In the genomic region with DNA sequence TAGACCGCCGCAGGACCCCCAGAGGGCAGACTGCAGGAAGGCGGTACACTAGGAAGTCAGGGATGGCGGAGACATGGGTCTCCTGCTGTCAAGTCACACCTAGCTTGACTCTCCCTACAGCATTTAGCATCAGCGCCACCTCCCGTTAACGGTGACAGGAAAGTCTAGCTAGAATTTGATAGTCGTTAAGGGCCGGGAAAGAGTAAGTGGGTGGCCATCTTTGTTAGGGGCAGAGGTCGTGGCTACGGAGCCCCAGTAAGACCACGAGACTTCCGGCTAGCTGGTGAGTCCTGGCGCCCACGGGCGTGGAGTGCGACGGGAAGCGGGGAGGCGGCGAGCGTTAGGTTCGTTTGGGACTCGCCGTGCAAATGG, we compare ENCODE assay signal across 8 mouse cellular contexts. TPM values are rescaled to one million over a fixed set of nuclear protein-coding genes. Genes with fewer than 3 reads are reported as not detected.
DNase-seq lines count a peak whose midpoint lies in the region; ATAC-seq lines count a peak whose summit lies in the region.

TSS of gene Ccdc142 (plus strand) at position 286 of the 372 bp plus-strand sequence.
TSS of gene Gm42688 (plus strand) at position 302 of the 372 bp plus-strand sequence.

- peak within 1 kb of the TSS; percentile 97 for H3K4me2 ChIP-seq in lung, embryonic 15.5 days

- H3K27me3 ChIP-seq in hindbrain, embryonic 10.5 days (ENCODE audit: insufficient read depth, poor library complexity, severe bottlenecking) = peaks cover 27% of the 10 kb centered on the region
- H3K27me3 ChIP-seq in lung, embryonic 15.5 days = no peaks in the 10 kb centered on the region; the same call in 1 of the 2 replicates

- peak; percentile 89 for DNase-seq in NIH3T3 (ENCODE audit: low read depth)
- DNase-seq in cerebellum, adult 9-11 months = peak; percentile 94
- DNase-seq in hindbrain, embryonic 10.5 days (ENCODE audit: low spot score) = peak; percentile 84
- DNase-seq in layer of hippocampus, adult 9-10 months (ENCODE audit: low spot score) = peak; percentile 82
- peak; percentile 66 for DNase-seq in ovary, postnatal 10 days (ENCODE audit: low spot score)
- peak; percentile 89 to 90 for DNase-seq in thymus, postnatal 10 days (ENCODE audit: low spot score in 2 of 2)

- peak within 1 kb of the TSS; percentile 76 for H3K4me3 ChIP-seq in hindbrain, embryonic 10.5 days
- peak within 1 kb of the TSS; percentile 65 for H3K4me3 ChIP-seq in lung, embryonic 15.5 days

- under 1% methylated on average over 25 of the region's 25 CpGs for WGBS in hindbrain, embryonic 10.5 days
- under 1% methylated on average over 25 of the region's 25 CpGs for WGBS in lung, embryonic 15.5 days

- peak; percentile 62 for ATAC-seq in frontal cortex, adult (ENCODE audit: low TSS enrichment)
- peak; percentile 78 for ATAC-seq in lung, embryonic 15.5 days (ENCODE audit: borderline replicate concordance, extremely low read depth, low FRiP score, low TSS enrichment)

- peak within 1 kb of the TSS; percentile 71 for H3K9ac ChIP-seq in lung, embryonic 15.5 days

- H3K36me3 ChIP-seq in hindbrain, embryonic 10.5 days = no peaks in the 10 kb centered on the region
- H3K36me3 ChIP-seq in lung, embryonic 15.5 days = 0 out of 2 replicates have a peak, but pooled peaks cover 3% of the 10 kb centered on the region

- peaks cover 22% of the 10 kb centered on the region for H3K4me1 ChIP-seq in hindbrain, embryonic 10.5 days (replicated peaks)
- peaks cover 18% of the 10 kb centered on the region for H3K4me1 ChIP-seq in lung, embryonic 15.5 days

- H3K27ac ChIP-seq in hindbrain, embryonic 10.5 days = peak within 1 kb of the TSS; percentile 86
- peak within 1 kb of the TSS; percentile 81 for H3K27ac ChIP-seq in lung, embryonic 15.5 days

- H3K9me3 ChIP-seq in hindbrain, embryonic 10.5 days = no peaks in the 10 kb centered on the region
- H3K9me3 ChIP-seq in lung, embryonic 15.5 days = no peaks in the 10 kb centered on the region

RNA-seq across cellular contexts. Expression of gene Ccdc142, which starts in this region (rescaled TPM):
- 3.0 and 3.8 TPM in 2 replicates for polyA plus RNA-seq in hindbrain, embryonic 10.5 days (2016; fragmentation: Nextera tagmentation; extraction: Ambion mirVana)
- polyA plus RNA-seq in lung, embryonic 15.5 days (2015; fragmentation: Nextera tagmentation; extraction: Ambion mirVana) = 2.1 and 3.2 TPM in 2 replicates

RNA-seq across cellular contexts. Expression of gene Gm42688, which starts in this region (rescaled TPM):
- polyA plus RNA-seq in hindbrain, embryonic 10.5 days (2016; fragmentation: Nextera tagmentation; extraction: Ambion mirVana) = 2.2 and 3.2 TPM in 2 replicates
- polyA plus RNA-seq in lung, embryonic 15.5 days (2015; fragmentation: Nextera tagmentation; extraction: Ambion mirVana) = 3.4 TPM in 2 replicates

Comparison
In these comparisons a context has a peak if more than half of its experiments do, and no peak if none do; other contexts are left out.
1. Peak in every context shown above with its lines: DNase-seq, ATAC-seq, H3K4me3 ChIP-seq and H3K27ac ChIP-seq.